Mouse (Mus musculus) small intestine, adult 2 months (tissue): ENCODE measurements around the gene Mob4.

ENCODE experiments used
- CTCF ChIP-seq: fragments of 200-500 bp; IDR thresholded peaks from 2 replicates; pipeline ENCODE4 v1.5.1; 2012; ENCODE audit warnings: low read depth, mild to moderate bottlenecking, control low read depth, inconsistent platforms, low read length, moderate library complexity, mixed read lengths; ENCODE audit not compliant: insufficient replicate concordance, insufficient read length; ENCODE audit errors: extremely low read depth
- POLR2A ChIP-seq: fragments of 200-500 bp; IDR thresholded peaks from 2 replicates; pipeline ENCODE4 v1.6.1; 2012; ENCODE audit warnings: low read depth, mild to moderate bottlenecking, control low read depth, inconsistent platforms, low read length, moderate library complexity

DNA sequence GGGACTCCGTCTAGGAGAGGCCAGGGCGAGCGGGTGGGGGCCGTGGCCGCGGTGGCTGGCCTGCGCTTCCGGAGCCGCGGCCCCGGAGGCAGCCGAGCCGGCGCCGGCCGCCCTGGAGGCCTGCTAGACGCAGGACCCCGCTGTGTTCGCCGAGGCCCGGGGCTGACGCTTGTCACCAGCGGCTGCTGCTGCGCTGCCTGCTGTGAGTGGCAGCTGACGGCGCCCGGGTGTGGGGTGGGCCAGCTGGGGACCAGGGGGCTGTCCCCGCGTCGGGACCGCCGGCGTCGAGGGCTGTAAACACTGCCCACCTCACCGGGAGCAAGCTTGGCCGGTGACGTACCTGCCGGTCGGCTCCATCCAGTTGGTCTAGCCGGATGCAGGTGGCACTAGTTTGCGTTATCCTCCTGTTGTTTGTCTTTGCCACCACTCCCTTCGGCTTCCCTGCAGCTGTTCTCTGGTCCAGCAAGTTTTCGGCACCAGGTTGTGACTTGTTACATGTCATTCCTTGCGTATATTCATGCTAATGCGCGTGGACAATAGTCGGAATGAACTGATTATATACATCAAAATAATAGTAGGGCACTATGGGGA is 488 bp downstream of the Mob4 start:
- no peak for TF ChIP-seq CTCF
- TF ChIP-seq POLR2A, result no peak
